ENCODE assay signal across 8 mouse cellular contexts in genomic region chr8:93932873-93933272, GRCm38 (mm10).
DNase-seq lines count a peak whose midpoint lies in the region; TF ChIP-seq lines count a peak whose summit lies in the region.

No protein-coding gene starts in this region.

- no peak overlapping the region for H3K4me3 ChIP-seq in ES-Bruce4 (ENCODE audit: low read depth, low read length)
- no peak overlapping the region for H3K4me3 ChIP-seq in forebrain, embryonic 10.5 days
- no peak overlapping the region for H3K4me3 ChIP-seq in lung, adult 2 months (replicated peaks; ENCODE audit: extremely low read depth, low read depth, low read length)

- DNase-seq in c-Kit-negative CD71-positive TER-119-positive erythroid progenitor cells, embryonic 14.5 days (ENCODE audit: low read depth, low spot score): peak; percentile 47
- DNase-seq in forebrain, embryonic 10.5 days (ENCODE audit: extremely low spot score, low spot score): peak; percentile 84
- peak; percentile 85 to 86 for DNase-seq in heart, postnatal 36 days
- DNase-seq in large intestine, adult 2 months (ENCODE audit: low read depth, low spot score): peak; percentile 57
- DNase-seq in lung, adult 2 months: peak; percentile 80
- peak; percentile 43 for DNase-seq in ovary, postnatal 10 days (ENCODE audit: low spot score)
- DNase-seq in thymus, adult 18-20 months: peak; percentile 30 to 31

- H3K9me3 ChIP-seq in ES-Bruce4 (replicated peaks; ENCODE audit: control insufficient read depth, insufficient read depth, low read length, poor library complexity, severe bottlenecking): no peaks in the 10 kb centered on the region
- H3K9me3 ChIP-seq in forebrain, embryonic 10.5 days: no peaks in the 10 kb centered on the region

- TF ChIP-seq POLR2A in ES-Bruce4 (IDR thresholded peaks at IDR 0.05; ENCODE audit: insufficient read depth, low read length): no peak
- no peak for TF ChIP-seq POLR2A in lung, adult 2 months (IDR thresholded peaks at IDR 0.05; ENCODE audit: borderline replicate concordance, extremely low read depth, low read depth, low read length)

- WGBS in forebrain, embryonic 10.5 days: 33% methylated on average over 6 of the region's 6 CpGs
- 8% methylated on average over 6 of the region's 6 CpGs for WGBS in large intestine, adult 2 months
- WGBS in lung, adult 2 months: 11% methylated on average over 6 of the region's 6 CpGs

- peak; percentile 90 for TF ChIP-seq CTCF in ES-Bruce4 (IDR thresholded peaks at IDR 0.05; ENCODE audit: low read depth, low read length)
- peak; percentile 94 for TF ChIP-seq CTCF in lung, adult 2 months (IDR thresholded peaks at IDR 0.05; ENCODE audit: insufficient read depth, low read length)

- H3K27me3 ChIP-seq in ES-Bruce4 (ENCODE audit: control insufficient read depth, insufficient read depth, low read length, poor library complexity, severe bottlenecking): no peaks in the 10 kb centered on the region
- H3K27me3 ChIP-seq in forebrain, embryonic 10.5 days (ENCODE audit: poor library complexity, severe bottlenecking): no peaks in the 10 kb centered on the region

- no peak overlapping the region for H3K27ac ChIP-seq in ES-Bruce4 (ENCODE audit: insufficient read depth, low read length)
- peak overlapping the region; percentile 79 for H3K27ac ChIP-seq in forebrain, embryonic 10.5 days

- H3K4me1 ChIP-seq in ES-Bruce4 (ENCODE audit: control insufficient read depth, insufficient read depth, low read length): no peaks in the 10 kb centered on the region
- peaks cover 24% of the 10 kb centered on the region for H3K4me1 ChIP-seq in forebrain, embryonic 10.5 days
- H3K4me1 ChIP-seq in lung, adult 2 months (ENCODE audit: control insufficient read depth, insufficient read depth, low read length): no peaks in the 10 kb centered on the region

- no peaks in the 10 kb centered on the region for H3K36me3 ChIP-seq in ES-Bruce4 (ENCODE audit: control insufficient read depth, insufficient read depth, low read length, poor library complexity, severe bottlenecking)
- H3K36me3 ChIP-seq in forebrain, embryonic 10.5 days (replicated peaks): peaks cover 4% of the 10 kb centered on the region; the same call in 1 of the 2 replicates

- no peak overlapping the region for H3K9ac ChIP-seq in ES-Bruce4 (ENCODE audit: low read depth, poor library complexity, severe bottlenecking)

- intact Hi-C loops in heart, postnatal 36 days (cut with DNase I): loop anchor here (1.0 to 2.0 kb wide), 3 partner anchors 122 to 341 kb away; no protein-coding TSS in a partner anchor

- no peak for TF ChIP-seq EP300 in ES-Bruce4 (IDR thresholded peaks at IDR 0.05; ENCODE audit: insufficient read depth, low read depth, low read length)

Comparison
In these comparisons a context has a peak if more than half of its experiments do, and no peak if none do; other contexts are left out.
1. DNase-seq: peak in every context shown above with its lines; median percentile 86 in heart, postnatal 36 days; 84 in forebrain, embryonic 10.5 days; 80 in lung, adult 2 months; 57 in large intestine, adult 2 months; 47 in c-Kit-negative CD71-positive TER-119-positive erythroid progenitor cells, embryonic 14.5 days; 43 in ovary, postnatal 10 days; 30 in thymus, adult 18-20 months.